Mouse (Mus musculus): ENCODE measurements around the gene Ildr2.

GRCm38 (mm10) chr1:166256898-166257297 lies 3.0 kb downstream of the Ildr2 start:
- TF ChIP-seq CTCF (IDR thresholded peaks at IDR 0.05; ENCODE audit: control insufficient read depth, insufficient read depth, low read length) = no peak
- no peak for TF ChIP-seq POLR2A (IDR thresholded peaks at IDR 0.05; ENCODE audit: borderline replicate concordance, control insufficient read depth, low read depth, low read length)
